Mouse (Mus musculus): ENCODE measurements around the gene 4933434E20Rik. TPM values are rescaled to one million over a fixed set of nuclear protein-coding genes. Genes with fewer than 3 reads are reported as not detected.

4933434E20Rik gene
- total RNA-seq, 1 experiment from 2014 or later: 79.6 TPM

DNA sequence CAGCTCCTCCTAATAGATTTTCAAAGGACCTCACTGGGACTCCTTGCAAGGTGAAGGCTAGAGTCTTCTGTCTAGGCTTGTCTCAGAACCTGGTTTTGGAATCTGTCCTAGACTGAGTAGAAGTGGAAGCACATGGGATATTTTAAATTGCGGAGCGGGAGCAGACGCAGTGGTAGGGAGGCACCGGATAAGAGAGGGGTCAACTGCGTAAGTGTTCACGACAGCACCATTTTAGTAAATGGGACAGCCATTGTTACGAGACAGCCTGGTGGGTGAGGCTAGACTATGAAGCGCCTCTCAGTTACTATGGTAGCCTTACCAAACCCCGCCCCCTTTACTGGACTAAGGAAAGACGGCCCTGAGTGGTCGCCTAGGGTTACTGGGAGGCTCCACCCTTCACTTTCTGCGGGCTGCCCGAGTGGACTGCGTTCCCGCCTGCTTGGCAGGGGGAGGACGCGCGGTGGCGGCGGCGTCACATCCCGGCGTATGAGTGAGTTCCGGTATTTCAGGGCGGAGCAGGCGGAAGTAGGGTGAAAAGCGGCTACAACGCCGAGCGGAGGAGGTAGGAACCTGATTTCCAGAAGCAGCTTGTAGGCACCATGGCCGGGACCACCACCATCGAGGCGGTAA, 27.8 kb downstream of the 4933434E20Rik start:
- peak; percentile 82 for ATAC-seq (replicated peaks; ENCODE audit: insufficient number of reproducible peaks, low FRiP score, low TSS enrichment, poor library complexity, severe bottlenecking)

DNA sequence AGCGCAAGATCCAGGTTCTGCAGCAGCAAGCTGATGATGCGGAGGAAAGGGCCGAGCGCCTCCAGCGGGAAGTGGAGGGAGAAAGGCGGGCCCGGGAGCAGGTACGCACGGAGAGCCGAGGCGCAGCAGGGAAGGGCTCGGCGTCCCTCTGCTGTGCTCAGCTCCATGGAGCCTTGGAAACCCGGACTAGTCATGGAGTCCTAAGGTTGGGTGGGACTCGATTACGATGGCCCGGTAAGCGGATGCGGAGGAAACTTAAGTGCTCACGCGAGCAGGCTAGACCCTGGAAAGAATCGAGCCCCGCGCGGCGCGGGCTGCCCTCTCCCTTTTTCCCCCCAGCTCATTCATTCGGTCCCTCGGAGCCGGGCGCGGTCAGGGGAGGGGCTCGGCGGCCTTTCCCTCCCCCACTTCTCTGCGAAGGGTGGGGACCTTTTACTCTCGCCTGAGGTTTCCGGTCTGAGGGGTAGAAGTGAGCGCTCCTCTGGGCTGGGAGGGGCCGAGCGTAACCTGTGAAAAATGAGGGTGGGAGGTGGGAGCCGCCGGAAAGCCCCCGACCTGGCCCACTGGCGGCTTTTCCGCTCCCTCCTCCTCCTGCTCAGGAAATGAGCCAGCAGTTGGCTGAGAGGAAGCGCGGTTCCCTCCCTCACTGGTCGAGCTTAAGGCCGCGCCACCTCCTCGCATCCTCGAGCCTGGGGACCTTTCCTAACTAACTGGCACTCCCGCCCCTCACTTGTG, 28.5 kb downstream of the 4933434E20Rik start:
- ATAC-seq (replicated peaks; ENCODE audit: insufficient number of reproducible peaks, low FRiP score, low TSS enrichment, poor library complexity, severe bottlenecking): peak; percentile 40

DNA sequence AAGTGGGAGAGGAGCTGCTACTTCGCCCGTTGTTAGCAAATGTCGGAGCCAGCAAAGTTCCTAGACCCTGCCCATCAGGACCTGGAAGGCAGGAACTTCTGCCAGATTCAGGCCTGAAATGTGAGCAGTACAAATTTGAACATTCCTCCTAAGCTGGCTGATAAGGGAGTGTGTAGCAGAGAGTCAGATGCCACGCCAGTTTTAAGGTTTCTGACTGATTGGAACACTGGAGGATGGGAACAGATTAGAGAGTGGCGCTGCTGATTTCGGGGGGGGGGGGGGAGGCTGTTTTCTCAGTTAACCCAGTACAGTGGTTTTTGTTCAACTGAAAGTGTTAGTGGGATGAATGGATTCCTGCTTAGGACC, 29.0 kb downstream of the 4933434E20Rik start:
- no peak for ATAC-seq (replicated peaks; ENCODE audit: insufficient number of reproducible peaks, low FRiP score, low TSS enrichment, poor library complexity, severe bottlenecking)

DNA sequence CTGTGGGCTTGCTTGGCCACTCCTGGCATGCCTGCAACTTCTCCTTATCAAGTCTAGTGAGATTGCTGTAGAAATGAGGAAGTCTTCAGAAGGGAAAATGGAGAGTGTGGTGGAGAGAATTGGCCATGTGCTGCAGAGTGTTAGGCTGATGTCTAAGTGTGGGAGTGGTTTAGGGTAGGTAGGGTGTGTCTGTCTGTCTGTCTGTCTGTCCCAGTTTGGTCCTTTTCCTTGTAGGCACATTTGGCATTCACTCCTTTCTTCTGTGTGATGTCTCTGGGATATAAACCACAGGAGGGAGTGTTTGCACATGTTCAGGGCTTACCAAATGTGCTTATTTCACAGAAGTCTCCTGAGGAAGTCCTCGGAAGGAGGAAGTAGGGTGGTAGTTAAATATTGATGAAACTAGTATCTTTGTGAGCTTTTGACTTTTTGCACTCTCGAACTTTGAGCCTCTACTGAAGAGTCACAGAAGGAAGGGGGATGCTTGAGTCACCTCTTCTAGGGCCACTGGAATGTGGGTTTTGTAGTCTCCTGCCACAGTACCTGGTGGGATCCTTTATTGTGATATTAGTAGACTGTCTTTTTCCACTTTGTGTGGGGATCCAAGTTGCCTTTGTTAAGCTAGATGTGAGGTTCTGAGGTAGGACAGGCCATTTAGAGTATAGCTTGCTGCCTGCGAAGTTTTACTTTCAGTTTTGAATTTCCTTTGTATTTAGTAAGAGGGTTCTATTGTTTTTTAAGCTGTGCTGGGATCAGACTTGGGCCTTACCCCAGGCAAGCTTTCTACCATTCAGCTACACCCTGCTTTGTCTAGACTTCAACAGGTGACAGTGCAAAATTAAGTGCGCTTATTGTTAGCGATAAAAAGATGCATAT, 30.2 kb downstream of the 4933434E20Rik start:
- peak; percentile 23 for ATAC-seq (replicated peaks; ENCODE audit: insufficient number of reproducible peaks, low FRiP score, low TSS enrichment, poor library complexity, severe bottlenecking)

DNA sequence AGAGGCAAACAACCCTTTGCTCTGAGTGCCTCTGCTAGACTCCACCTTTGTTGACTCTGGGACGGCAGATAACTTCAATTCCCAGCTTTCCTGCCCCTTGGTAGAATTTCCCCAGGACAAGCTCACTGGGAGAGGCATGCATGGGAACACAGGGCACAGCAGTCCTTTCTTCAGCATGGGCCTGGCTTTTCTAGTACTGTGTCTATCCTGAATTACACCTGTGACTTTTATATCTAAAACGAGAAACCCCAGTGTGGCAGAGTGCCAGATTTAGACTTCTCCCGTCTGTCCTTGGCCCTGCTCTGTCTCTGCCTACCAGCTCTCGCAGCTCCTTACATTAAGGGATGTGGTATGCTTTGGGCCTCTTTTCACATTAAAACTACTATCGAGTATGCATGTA, 31.6 kb downstream of the 4933434E20Rik start:
- ATAC-seq (replicated peaks; ENCODE audit: insufficient number of reproducible peaks, low FRiP score, low TSS enrichment, poor library complexity, severe bottlenecking): no peak

DNA sequence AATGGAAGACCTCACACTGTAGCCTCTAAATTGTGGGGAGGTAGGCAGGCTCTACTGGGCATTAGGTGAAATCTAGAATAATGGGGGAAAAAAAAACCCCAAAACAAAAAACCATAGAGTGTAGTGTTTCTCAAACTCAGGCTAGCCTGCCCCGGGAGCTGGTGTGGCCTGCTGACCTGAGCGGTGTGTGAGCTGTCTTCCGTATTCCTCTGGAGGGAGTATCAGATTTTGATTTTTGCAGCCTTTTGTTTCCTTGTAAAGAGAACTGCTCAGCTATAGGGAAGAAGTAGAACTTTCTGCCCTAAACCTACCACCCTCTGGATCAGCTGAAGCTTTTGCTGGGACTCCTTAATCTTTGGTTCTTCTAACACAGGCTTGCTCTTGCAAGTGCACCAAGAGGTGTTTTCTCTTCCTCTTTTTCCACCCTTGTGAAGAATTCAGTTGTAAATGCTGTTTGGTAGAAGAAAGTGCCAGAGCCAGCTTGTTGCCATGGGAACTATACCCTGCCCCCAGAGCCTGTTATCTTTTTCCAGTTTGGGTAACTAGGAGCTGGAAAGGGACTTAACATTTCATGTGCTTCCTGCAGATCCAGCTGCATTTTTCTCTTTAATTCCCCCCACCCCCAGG, 32.4 kb downstream of the 4933434E20Rik start:
- no peak for ATAC-seq (replicated peaks; ENCODE audit: insufficient number of reproducible peaks, low FRiP score, low TSS enrichment, poor library complexity, severe bottlenecking)

DNA sequence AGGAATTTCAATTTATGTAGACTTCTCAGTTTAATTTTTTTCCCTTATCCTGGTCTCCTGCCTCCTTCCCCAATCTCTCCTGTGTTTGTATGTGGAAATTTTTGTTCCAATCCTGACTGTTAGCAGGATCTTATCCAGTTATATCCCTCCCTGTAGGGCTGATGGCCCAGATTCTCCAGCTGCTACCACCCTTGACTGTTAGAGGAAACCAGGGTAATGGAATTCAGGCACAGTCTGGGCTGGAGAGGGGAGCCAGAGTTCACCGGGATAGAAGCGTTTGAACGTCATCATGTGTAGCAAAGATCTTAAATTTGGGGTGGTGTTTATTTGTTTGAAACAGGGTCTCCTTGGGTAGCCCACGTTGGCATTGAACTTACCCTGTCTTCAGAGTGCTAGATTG, 33.4 kb downstream of the 4933434E20Rik start:
- ATAC-seq (replicated peaks; ENCODE audit: insufficient number of reproducible peaks, low FRiP score, low TSS enrichment, poor library complexity, severe bottlenecking): no peak

DNA sequence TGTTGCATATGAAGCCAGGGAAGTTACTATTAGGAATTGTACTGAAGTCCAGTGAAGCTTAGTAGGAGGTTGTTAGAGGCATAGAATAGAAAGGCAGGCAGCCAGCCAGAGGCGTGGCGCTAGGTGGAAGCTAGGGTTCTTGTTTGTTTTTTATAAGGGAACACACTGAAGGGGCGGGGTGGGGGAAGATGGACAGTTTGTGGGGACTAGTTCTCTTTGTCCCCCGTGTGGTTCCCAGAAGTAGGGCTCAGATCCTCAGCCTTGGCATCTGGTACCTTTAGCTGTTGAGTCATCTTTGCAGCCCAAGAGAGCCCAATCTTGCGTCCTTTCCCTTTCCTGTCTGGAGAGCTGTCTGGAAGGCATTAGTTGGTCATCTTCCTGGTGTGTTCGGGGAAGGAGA, 33.8 kb downstream of the 4933434E20Rik start:
- ATAC-seq (replicated peaks; ENCODE audit: insufficient number of reproducible peaks, low FRiP score, low TSS enrichment, poor library complexity, severe bottlenecking): no peak

DNA sequence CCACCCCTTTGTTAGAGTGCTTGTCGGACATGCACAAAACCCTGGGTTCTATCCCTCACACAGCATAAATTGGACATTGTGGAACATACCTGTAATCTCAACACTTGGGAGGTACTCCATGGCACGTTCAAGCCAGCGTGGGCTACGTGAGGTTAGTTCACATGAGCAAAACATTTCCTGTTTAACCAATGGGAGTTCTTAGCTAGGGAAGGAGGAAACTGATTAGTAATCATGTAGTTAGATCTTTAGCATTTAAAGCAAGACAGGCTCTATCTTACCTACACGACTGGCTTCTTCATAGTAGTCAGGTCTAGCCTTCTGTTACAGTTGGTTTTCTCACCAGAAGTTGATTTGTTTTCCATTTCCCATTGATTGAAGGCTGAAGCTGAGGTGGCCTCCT, 34.6 kb downstream of the 4933434E20Rik start:
- ATAC-seq (replicated peaks; ENCODE audit: insufficient number of reproducible peaks, low FRiP score, low TSS enrichment, poor library complexity, severe bottlenecking): no peak

DNA sequence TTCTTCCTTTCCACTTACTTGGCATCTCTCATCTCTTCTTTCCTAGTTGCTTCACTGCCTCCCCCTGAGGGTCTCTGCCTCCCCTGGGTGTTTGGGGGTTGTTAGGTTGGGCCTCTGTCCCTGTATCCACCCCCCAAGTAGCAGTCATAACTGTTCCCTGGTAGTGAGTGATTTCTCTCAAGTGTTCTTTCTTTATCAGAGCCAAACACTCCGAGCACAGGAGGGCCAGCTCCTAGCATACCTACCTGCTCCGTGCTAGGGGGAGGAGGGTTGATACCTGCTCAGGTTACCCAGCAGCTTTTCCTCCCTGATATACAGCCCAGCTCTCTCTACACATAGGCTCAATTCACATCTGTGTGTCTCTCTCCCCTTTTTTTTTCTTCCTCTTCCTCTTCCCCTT, 37.2 kb downstream of the 4933434E20Rik start:
- no peak for ATAC-seq (replicated peaks; ENCODE audit: insufficient number of reproducible peaks, low FRiP score, low TSS enrichment, poor library complexity, severe bottlenecking)

DNA sequence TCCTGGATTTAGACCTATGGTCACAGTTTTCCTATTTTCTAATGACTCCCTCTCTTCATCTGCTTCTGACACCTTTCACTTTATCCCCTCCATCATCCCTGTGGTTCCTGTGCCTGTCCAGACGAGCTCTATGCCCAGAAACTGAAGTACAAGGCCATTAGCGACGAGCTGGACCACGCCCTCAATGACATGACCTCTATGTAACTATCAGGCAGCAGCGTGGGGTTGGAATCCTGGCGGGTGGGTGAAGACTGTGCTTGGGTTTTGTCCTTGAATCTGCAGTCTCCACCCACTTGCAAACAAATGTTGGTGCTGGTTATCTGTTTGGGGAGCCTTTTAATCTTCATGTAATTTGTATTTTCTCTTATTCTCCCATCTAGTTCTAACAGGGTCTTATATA, 39.5 kb downstream of the 4933434E20Rik start:
- no peak for ATAC-seq (replicated peaks; ENCODE audit: insufficient number of reproducible peaks, low FRiP score, low TSS enrichment, poor library complexity, severe bottlenecking)

DNA sequence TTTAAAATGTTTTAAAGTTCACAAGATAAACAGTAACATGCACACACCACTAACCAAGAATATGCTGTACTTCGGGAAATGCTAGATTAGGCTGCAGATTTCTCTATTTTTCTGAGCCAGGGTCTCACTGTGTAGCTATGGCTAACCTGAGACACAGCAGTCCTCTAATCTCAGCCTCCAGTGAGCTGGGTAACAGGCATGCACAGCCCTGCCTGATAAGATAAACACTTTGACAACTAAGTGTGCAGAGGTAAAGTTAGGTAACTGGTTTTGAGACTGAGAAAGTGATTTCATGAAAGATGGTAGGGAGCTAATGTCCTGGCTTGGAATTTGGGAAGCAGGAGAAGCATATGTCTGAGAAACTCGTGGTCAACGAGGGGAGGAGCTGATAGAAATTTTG, 43.0 kb downstream of the 4933434E20Rik start:
- no peak for ATAC-seq (replicated peaks; ENCODE audit: insufficient number of reproducible peaks, low FRiP score, low TSS enrichment, poor library complexity, severe bottlenecking)

DNA sequence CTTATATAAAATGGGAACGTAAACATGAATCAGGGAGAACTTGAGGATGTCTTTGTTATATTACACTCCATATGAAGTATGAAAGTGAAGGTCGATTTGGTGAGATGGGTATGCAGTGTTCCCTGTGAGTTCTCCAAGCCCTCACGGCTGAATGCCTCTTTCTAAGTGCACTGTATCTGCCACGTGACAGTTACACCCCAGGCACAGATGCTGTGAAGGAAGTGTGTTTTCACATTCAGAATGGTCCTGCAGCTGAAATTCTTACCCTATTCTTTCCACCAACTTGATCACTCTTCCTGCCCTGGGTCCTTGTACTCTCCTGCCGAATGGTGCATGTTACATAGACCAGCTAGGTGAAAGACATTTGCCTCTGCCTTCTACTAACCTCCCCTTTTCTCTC, 46.5 kb downstream of the 4933434E20Rik start:
- ATAC-seq (replicated peaks; ENCODE audit: insufficient number of reproducible peaks, low FRiP score, low TSS enrichment, poor library complexity, severe bottlenecking): no peak

DNA sequence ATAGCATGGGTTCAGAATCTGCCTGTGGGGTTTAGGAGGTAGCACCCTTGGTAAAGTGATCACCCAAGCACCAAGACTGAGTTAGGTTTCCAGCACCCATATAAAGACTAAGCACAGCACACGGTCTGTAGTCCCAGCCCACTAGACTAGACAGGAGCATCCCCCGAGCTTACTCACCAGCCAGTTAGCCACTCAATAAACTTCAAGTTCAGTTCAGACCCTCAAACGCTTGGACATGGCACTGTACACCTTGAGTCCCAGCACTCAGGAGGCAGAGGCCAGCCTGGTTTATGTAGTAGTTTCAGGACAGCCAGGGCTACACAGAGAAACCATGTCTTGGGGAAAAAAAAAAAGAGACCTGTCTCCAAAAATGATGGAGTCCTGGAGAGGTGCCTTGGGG, 49.6 kb downstream of the 4933434E20Rik start:
- ATAC-seq (replicated peaks; ENCODE audit: insufficient number of reproducible peaks, low FRiP score, low TSS enrichment, poor library complexity, severe bottlenecking): no peak

DNA sequence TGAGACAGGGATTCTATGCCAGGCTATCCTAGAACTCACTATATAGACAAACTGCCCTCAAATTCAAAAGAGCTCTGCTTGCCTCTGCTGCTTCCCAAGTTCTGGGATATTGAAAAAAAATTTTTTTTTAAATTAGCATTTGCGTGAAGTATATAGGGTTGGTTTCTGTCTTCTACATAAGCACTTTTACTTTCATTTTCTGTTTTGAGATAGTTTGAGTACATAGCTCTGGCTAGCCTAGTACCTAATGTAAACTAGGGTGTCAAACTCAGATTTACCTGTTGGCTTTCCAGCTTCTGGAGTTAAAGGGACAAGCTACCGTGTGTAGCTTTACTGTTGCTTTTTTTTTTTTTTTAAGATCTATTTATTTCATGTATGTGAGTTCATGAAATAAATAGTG, 50.2 kb downstream of the 4933434E20Rik start:
- no peak for ATAC-seq (replicated peaks; ENCODE audit: insufficient number of reproducible peaks, low FRiP score, low TSS enrichment, poor library complexity, severe bottlenecking)

DNA sequence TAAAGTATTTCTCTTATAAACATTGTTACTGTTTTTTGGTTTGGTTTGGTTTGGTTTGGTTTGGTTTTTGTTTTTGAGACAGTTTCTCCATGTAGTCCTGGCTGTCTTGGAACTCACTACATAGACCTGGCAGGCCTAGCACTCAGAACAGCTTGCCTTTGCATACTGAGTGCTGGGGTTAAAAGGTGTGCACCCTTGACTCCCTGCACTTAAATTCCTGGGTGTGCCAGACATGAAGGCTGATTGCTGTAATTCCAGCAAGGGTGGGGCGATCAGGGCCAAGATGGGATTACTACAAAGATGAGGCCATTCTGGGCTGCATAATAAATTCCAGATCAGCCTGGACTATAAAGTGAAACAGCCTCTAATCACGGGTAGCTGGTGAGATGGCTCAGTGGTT, 50.8 kb downstream of the 4933434E20Rik start:
- no peak for ATAC-seq (replicated peaks; ENCODE audit: insufficient number of reproducible peaks, low FRiP score, low TSS enrichment, poor library complexity, severe bottlenecking)

DNA sequence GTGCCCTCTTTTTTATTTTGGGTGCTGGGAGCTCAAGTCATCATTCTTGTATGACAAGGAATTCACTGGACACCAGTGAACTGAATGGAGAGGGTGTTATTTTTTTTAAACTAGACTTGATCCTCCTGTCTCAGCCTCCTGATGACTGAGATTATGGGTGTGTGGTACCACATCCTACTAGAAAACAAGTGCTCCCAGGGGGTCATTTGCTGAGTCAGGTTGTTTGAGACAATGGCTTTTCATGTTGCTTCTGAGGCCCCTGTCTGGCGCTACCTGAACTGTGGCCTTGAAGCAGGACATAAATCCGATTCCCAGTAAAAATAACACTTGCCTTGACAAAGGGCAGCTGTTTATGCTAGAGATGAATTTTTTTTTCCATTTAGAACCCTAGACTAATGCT, 51.7 kb downstream of the 4933434E20Rik start:
- ATAC-seq (replicated peaks; ENCODE audit: insufficient number of reproducible peaks, low FRiP score, low TSS enrichment, poor library complexity, severe bottlenecking): no peak

DNA sequence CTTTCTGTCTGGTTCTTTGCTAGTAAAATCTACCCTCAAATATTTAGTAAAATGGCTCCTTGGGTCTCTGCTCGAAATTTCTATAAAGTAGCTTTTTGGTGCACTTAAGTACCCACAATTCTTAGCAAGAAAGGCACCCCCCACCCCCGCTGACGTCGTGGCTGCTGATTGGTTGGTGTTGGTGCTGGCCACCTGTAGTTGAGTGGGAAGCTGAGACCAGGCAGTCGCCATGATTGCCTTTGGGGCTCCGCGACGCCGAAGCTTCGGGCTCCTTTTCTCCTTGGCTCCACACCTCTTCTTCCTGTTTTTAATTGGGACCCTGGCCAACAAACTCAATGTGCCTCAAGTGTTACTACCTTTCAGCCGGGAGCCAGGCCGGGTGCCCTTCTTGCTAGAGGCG, 52.5 kb downstream of the 4933434E20Rik start, which contains the start of gene Nup210l:
Gene Nup210l, plus strand, starts transcription at position 195 of the 400 bp plus-strand sequence.
- ATAC-seq (replicated peaks; ENCODE audit: insufficient number of reproducible peaks, low FRiP score, low TSS enrichment, poor library complexity, severe bottlenecking): no peak

DNA sequence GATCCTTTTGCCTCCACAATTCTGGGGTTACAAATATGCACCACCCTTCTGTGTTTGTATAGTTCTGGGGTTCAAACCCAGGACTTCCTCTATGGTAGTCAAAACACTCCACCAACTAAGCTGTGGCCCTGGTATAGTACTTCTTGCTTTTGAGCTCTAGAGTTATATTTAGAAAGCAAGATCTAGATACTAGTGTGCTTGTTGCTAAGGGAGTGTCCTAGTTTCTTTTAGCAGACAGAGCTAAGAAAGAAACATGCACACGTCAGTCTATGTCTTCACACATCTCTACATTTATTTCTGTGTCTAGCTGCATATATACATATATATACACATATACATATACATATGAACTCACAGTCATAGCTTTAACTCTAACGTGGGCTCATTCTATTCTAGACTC, 60.3 kb downstream of the 4933434E20Rik start:
- ATAC-seq (replicated peaks; ENCODE audit: insufficient number of reproducible peaks, low FRiP score, low TSS enrichment, poor library complexity, severe bottlenecking): peak; percentile 78; the same call in 1 of the 2 replicates
